Mouse (Mus musculus): Measurements from ENCODE around the gene Islr2. TPM values are rescaled to one million over a fixed set of nuclear protein-coding genes. Genes with fewer than 3 reads are reported as not detected.

Gene Islr2
- total RNA-seq, 4 experiments from 2014 or later = 1.2 to 1.9 (median 1.7) TPM

GRCm38 (mm10) chr9:58220218-58220903 lies 16.2 kb upstream of the Islr2 start:
- no peak for DNase-seq

GRCm38 (mm10) chr9:58218539-58218938 lies 14.4 kb upstream of the Islr2 start:
- DNase-seq = no peak

DNA sequence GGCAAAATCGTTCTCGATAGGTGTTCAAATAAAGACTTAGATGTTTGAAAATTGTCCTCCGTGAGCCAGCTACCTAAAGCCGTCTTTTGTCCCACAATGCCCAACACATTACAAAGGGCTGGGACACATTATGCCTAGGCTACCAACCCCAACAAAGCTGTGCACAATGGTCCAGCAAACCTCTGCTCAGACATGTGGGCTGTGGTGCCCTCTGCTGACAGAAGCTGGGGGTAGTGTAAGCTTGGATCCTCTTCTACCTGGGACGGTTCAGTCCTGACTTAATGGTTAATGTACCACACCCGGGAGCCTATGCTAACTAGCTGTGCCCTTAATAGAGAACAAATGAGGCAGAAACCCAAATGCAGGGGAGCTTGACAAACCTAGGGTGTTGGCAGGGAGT lies 12.3 kb upstream of the Islr2 start:
- no peak for DNase-seq

- DNase-seq = no peak
Observed at GRCm38 (mm10) chr9:58214519-58215180, 10.5 kb upstream of the Islr2 start.

GRCm38 (mm10) chr9:58213865-58214264 lies 9.7 kb upstream of the Islr2 start:
- no peak for DNase-seq

- no peak for DNase-seq
Observed at GRCm38 (mm10) chr9:58213377-58213776, 9.3 kb upstream of the Islr2 start.

DNA sequence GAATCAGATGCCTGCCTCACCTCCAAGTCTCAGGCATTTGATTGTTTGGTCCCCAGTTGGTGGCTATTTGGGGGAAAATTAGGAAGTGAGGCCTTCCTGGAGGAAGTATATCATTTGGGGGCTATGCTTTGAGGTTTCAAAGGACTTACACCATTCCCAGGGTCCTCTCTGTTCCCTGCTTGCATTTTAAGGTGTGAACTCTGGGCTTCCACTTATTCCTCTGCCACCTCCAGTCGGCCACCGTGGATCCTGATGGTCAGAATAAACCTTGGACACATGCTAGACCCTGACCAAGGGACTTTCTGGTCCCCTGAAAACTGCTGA lies 6.1 kb upstream of the Islr2 start:
- no peak for DNase-seq

DNA sequence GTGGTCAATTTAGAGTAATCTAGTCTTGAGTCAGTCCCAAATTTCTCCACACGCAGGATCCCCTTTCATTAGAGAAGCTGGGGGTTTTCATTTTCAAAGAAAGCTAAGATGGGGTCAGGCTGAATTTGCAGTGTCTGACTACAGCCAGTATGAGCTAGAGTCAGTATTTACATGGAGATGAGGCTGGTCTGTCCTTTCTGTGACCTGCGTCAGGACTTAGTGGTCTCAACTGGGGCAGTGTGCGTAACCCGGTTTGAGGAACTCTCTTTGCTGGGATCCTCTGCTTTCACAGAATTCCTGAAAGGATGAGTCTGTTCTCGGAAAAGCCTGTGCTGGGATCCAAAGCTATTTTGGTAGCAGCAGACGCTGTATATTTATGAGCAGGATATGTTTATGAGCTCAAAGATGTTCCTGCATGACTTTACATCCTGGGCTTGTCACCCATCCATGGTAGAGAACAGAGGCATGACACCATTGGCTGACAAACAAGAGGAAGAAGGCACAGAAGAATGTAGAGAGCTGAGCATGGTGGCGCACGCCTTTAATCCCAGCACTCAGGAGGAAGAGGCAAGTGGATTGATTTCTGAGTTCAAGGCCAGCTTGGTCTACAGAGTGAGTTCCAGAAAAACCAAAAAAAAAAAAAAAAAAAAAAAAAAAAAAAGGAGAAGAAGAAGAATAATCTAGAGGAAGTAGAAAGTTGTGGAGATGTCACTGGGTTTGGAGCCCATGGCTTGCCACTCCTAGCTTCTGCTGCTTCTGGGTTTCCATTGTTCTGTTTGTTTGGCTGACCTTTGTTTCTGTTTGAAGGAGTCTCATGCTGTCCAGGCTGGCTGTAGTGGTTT lies 5.6 kb upstream of the Islr2 start:
- no peak for DNase-seq

- DNase-seq = no peak
Observed at GRCm38 (mm10) chr9:58206013-58206412, 1.9 kb upstream of the Islr2 start.

GRCm38 (mm10) chr9:58204448-58205000 lies 405 bp upstream of the Islr2 start:
- peak; percentile 91 for DNase-seq

DNA sequence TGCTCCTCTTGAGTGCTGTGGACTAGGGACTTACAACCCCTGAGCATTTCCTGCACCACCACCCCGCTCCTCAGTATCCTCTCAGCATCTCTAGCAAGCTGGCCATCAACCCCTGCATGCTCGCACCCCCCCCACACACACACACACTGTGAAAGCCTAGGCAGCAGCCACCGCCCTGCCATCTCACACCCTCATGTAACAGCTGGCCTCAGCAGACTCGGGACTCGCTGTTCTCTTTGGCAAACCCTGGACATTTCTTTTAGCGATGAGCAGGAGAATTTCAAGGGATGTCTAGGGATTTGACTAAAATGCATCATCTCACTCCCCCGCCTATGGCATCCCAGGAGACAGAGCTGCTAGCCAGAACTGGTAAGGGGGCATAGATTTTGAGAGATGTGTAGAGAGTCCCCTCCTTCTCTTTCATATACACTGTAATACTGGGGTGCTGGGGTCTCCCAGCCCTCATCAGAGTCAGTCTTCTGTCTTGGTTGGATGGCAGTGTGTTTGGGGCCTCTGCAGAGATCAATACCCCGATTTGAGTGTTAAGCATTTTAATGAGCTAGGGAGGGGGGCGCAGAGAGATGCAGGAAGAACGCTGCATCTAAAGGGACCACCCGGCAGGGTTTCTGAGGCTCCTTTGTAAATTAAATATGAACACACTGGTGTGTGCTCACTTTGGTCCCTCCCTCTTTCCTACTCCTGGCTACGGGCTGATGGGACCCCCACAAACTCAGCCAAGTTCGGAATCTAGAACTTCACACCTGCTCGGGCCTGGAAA lies 1.3 kb downstream of the Islr2 start:
- no peak for DNase-seq

- DNase-seq = no peak
Observed at GRCm38 (mm10) chr9:58201861-58202549, 2.1 kb downstream of the Islr2 start.

- no peak for DNase-seq
Observed at GRCm38 (mm10) chr9:58201091-58201842, 2.9 kb downstream of the Islr2 start.

- DNase-seq = no peak
Observed at GRCm38 (mm10) chr9:58200270-58201090, 3.6 kb downstream of the Islr2 start.

DNA sequence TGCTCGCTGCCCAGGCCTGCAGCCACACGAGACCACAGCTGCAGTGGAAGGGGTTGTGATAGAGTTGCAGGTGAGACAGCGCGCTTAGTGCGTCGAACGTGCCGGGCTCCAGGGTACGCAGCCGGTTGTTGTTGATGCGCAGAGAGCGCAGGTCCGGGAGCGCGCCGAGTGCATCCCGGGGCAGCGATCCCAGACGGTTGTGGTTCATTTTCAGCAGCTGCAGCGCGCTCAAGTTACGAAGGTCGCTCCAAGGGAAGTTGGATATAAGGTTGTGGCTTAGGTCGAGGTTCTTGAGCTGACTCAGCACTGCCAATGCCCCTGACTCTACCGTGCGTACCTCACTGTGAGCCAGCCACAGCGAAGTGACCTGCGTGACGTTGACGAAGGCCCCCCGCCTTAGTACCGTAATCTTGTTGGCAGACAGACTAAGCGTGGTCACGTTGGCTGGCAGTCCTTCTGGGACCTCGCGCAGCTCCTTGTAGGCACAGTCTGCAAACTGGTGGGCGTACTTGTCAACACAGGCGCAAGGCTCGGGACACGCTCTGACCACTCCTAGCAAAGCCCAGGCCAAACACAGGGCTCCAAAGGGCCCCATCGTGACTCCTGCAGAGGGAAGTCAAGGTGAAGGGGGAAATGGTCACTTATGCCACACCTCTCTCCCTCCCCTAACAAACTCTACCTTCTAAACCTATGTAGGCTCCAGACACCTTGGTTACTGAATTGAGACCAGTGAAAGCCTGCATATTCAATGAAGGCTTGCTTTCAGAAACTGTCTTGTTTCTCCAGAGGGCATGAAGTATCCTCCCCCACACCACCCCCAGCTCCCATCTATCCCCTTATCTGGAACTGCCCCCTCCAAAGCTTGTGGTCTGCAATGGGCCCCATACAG lies 4.5 kb downstream of the Islr2 start:
- DNase-seq = no peak

GRCm38 (mm10) chr9:58198801-58199371 lies 5.2 kb downstream of the Islr2 start:
- no peak for DNase-seq

GRCm38 (mm10) chr9:58197781-58198701 lies 6.1 kb downstream of the Islr2 start:
- DNase-seq = no peak

Measured in adrenal gland, adult 8-10 months (tissue).